Mouse (Mus musculus) cortical plate, adult 2 months (tissue): ENCODE results near the gene Ccn5. TPM values are rescaled to one million over a fixed set of nuclear protein-coding genes. Genes with fewer than 3 reads are reported as not detected.

ENCODE experiments used
- H3K27ac ChIP-seq: fragments of 200-500 bp; 2 replicates; pipeline ENCODE4 v1.5.1; 2012; ENCODE audit warnings: low read length, control low read depth, inconsistent platforms; ENCODE audit not compliant: insufficient read depth
- H3K4me1 ChIP-seq: fragments of 200-500 bp; 2 replicates; pipeline ENCODE4 v1.6.1; 2011; ENCODE audit warnings: low read length; ENCODE audit not compliant: control insufficient read depth, insufficient read depth
- H3K4me3 ChIP-seq: fragments of 200-500 bp; 2 replicates; pipeline ENCODE4 v1.5.1; 2011; ENCODE audit warnings: mild to moderate bottlenecking, low read length, control low read depth; ENCODE audit not compliant: insufficient read depth
- CTCF ChIP-seq: fragments of 200-500 bp; IDR thresholded peaks from 2 replicates; pipeline ENCODE4 v1.5.1; 2011; ENCODE audit warnings: mild to moderate bottlenecking, control low read depth, low read length; ENCODE audit not compliant: insufficient read depth; ENCODE audit errors: extremely low read depth
- POLR2A ChIP-seq: fragments of 200-500 bp; IDR thresholded peaks from 2 replicates; pipeline ENCODE4 v1.6.1; 2011; ENCODE audit warnings: mild to moderate bottlenecking, low read length, control low read depth; ENCODE audit not compliant: insufficient read depth; ENCODE audit errors: extremely low read depth
- polyA plus RNA-seq: library from polyadenylated mRNA; depleted of rRNA; stranded (reverse); fragments of >200 nt; gene quantifications from 2 replicates; pipeline ENCODE4 v1.2.3, GENCODE M21; 2012; rRNA removed

The Ccn5 gene
- polyA plus RNA-seq, 1 experiment, result 0.42 TPM

GRCm38 (mm10) chr2:163871906-163872305 lies 51.2 kb downstream of the Ccn5 start:
- H3K4me1 ChIP-seq, result peaks cover 13% of the 10 kb centered on the region
- no peak overlapping the region for H3K27ac ChIP-seq
- H3K4me3 ChIP-seq, result no peak overlapping the region
- TF ChIP-seq POLR2A, result no peak
- no peak for TF ChIP-seq CTCF

GRCm38 (mm10) chr2:163874877-163875276 lies 54.2 kb downstream of the Ccn5 start:
- Histone ChIP-seq H3K27ac (no peak overlapping the region), H3K4me1 (peaks cover 16% of the 10 kb centered on the region), H3K4me3 (no peak overlapping the region)
- TF ChIP-seq POLR2A (no peak), CTCF (no peak)

- H3K27ac ChIP-seq, result no peak overlapping the region
- TF ChIP-seq CTCF, result no peak
- no peak for TF ChIP-seq POLR2A
- peaks cover 17% of the 10 kb centered on the region for H3K4me1 ChIP-seq
- no peak overlapping the region for H3K4me3 ChIP-seq
Observed at GRCm38 (mm10) chr2:163875484-163875883, 54.8 kb downstream of the Ccn5 start.

GRCm38 (mm10) chr2:163876830-163877498 lies 56.3 kb downstream of the Ccn5 start:
- Histone ChIP-seq H3K27ac (no peak overlapping the region), H3K4me1 (peaks cover 15% of the 10 kb centered on the region), H3K4me3 (no peak overlapping the region)
- TF ChIP-seq CTCF (no peak), POLR2A (no peak)

- Histone ChIP-seq H3K4me1 (peaks cover 18% of the 10 kb centered on the region), H3K27ac (no peak overlapping the region), H3K4me3 (no peak overlapping the region)
- TF ChIP-seq POLR2A (no peak), CTCF (no peak)
Observed at GRCm38 (mm10) chr2:163880891-163881290, 60.2 kb downstream of the Ccn5 start.

Other genes starting within 250 kb of the Ccn5 start
- gene Ttpal, start 218.5 kb upstream of the Ccn5 start, polyA plus RNA-seq, result 45.8 and 49.3 TPM in 2 replicates
- 209 and 210 TPM in 2 replicates for gene Serinc3, start 175.7 kb upstream of the Ccn5 start, polyA plus RNA-seq
- gene Pkig, start 162.5 kb upstream of the Ccn5 start, polyA plus RNA-seq, result 143 and 146 TPM in 2 replicates
- gene Ada, start 70.6 kb upstream of the Ccn5 start, polyA plus RNA-seq, result 0.69 and 0.74 TPM in 2 replicates
- 0.10 and 0.13 TPM in 2 replicates for gene Kcnk15, start 32.8 kb downstream of the Ccn5 start, polyA plus RNA-seq
- 33.2 and 33.4 TPM in 2 replicates for gene Rims4, start 97.8 kb downstream of the Ccn5 start, polyA plus RNA-seq
- gene Ywhab, start 174.1 kb downstream of the Ccn5 start, polyA plus RNA-seq, result 307 and 314 TPM in 2 replicates
- gene Pabpc1l, start 204.6 kb downstream of the Ccn5 start, polyA plus RNA-seq, result 0.78 and 1.0 TPM in 2 replicates
- 20.3 and 20.9 TPM in 2 replicates for gene Stk4, start 249.5 kb downstream of the Ccn5 start, polyA plus RNA-seq